Mouse (Mus musculus): ENCODE measurements around the gene Urah. TPM values are rescaled to one million over a fixed set of nuclear protein-coding genes. Genes with fewer than 3 reads are reported as not detected.

The Urah gene
- total RNA-seq, 4 experiments from 2014 or later, result 2.3 to 3.6 (median 2.6) TPM

- no peak for DNase-seq (ENCODE audit: low spot score in 2 of 2)
Observed at GRCm38 (mm10) chr7:140840750-140841735, 6.2 kb downstream of the Urah start.

- DNase-seq (ENCODE audit: low spot score in 2 of 2), result no peak
Observed at GRCm38 (mm10) chr7:140843806-140844205, 9.0 kb downstream of the Urah start.

- DNase-seq (ENCODE audit: low spot score in 2 of 2), result peak; percentile 68 to 87
Observed at GRCm38 (mm10) chr7:140844905-140845665, 10.3 kb downstream of the Urah start, which contains the start of gene Scgb1c1. Gene Scgb1c1 (plus strand): TSS chr7:140845547.

GRCm38 (mm10) chr7:140845683-140846082, 10.9 kb downstream of the Urah start:
- no peak for DNase-seq (ENCODE audit: low spot score in 2 of 2)

GRCm38 (mm10) chr7:140846676-140847075, 11.9 kb downstream of the Urah start:
- DNase-seq (ENCODE audit: low spot score in 2 of 2), result no peak

GRCm38 (mm10) chr7:140847755-140848580, 13.2 kb downstream of the Urah start, which contains the start of gene Odf3:
Gene Odf3 (plus strand): TSS chr7:140847805.
- DNase-seq (ENCODE audit: low spot score in 2 of 2), result no peak

GRCm38 (mm10) chr7:140848591-140848990, 13.8 kb downstream of the Urah start:
- DNase-seq (ENCODE audit: low spot score in 2 of 2), result no peak

GRCm38 (mm10) chr7:140851916-140852315, 17.1 kb downstream of the Urah start:
- no peak for DNase-seq (ENCODE audit: low spot score in 2 of 2)

GRCm38 (mm10) chr7:140853386-140853785, 18.6 kb downstream of the Urah start:
- DNase-seq (ENCODE audit: low spot score in 2 of 2), result no peak

GRCm38 (mm10) chr7:140854483-140854882, 19.7 kb downstream of the Urah start:
- DNase-seq (ENCODE audit: low spot score in 2 of 2), result no peak

GRCm38 (mm10) chr7:140855181-140855580, 20.4 kb downstream of the Urah start:
- no peak for DNase-seq (ENCODE audit: low spot score in 2 of 2)

GRCm38 (mm10) chr7:140855860-140856784, 21.3 kb downstream of the Urah start, which contains the start of gene Gm45785:
Gene Gm45785 (minus strand): TSS chr7:140856331.
- peak; percentile 84 to 87 for DNase-seq (ENCODE audit: low spot score in 2 of 2)

GRCm38 (mm10) chr7:140856785-140857549, 22.1 kb downstream of the Urah start, which contains the start of gene Ric8a:
Gene Ric8a (plus strand): TSS chr7:140856957.
- peak; percentile 84 to 85 for DNase-seq (ENCODE audit: low spot score in 2 of 2)

GRCm38 (mm10) chr7:140857550-140858505, 23.0 kb downstream of the Urah start, which contains the start of gene Bet1l:
Gene Bet1l (minus strand): TSS chr7:140857577.
- DNase-seq (ENCODE audit: low spot score in 2 of 2), result no peak

GRCm38 (mm10) chr7:140858746-140859145, 23.9 kb downstream of the Urah start:
- no peak for DNase-seq (ENCODE audit: low spot score in 2 of 2)

- DNase-seq (ENCODE audit: low spot score in 2 of 2), result no peak
Observed at GRCm38 (mm10) chr7:140859997-140860396, 25.2 kb downstream of the Urah start.

- DNase-seq (ENCODE audit: low spot score in 2 of 2), result no peak
Observed at GRCm38 (mm10) chr7:140860728-140861127, 25.9 kb downstream of the Urah start.

GRCm38 (mm10) chr7:140864761-140865160, 29.9 kb downstream of the Urah start:
- no peak for DNase-seq (ENCODE audit: low spot score in 2 of 2)

Measured in layer of hippocampus, adult 8-10 months (tissue).